Mouse (Mus musculus) kidney, postnatal 25 days (tissue): Measurements from ENCODE around the gene Nuak2.
"Not testable (repeated sequence)": the region's sequence is repeated elsewhere in the genome, so short reads cannot be mapped to it uniquely, and the experiment has no call there.

ENCODE experiments used
- DNase-seq, 2 experiments: peaks; one replicate each; pipeline ENCODE4 v3.0.0; 2021; ENCODE audit warnings: mixed read lengths in 2 of 2

Gene Nuak2

GRCm38 (mm10) chr1:132328565-132328964 lies 12.6 kb downstream of the Nuak2 start:
- DNase-seq, result peak; percentile 64 to 79

- no peak for DNase-seq
Measured at GRCm38 (mm10) chr1:132329656-132330055, 13.7 kb downstream of the Nuak2 start.

- peak in 1 of 2 experiments; percentile 64 for DNase-seq
Measured at GRCm38 (mm10) chr1:132330397-132330796, 14.5 kb downstream of the Nuak2 start.

- peak in 1 of 2 experiments; percentile 62 for DNase-seq
Measured at GRCm38 (mm10) chr1:132331283-132331682, 15.4 kb downstream of the Nuak2 start.

GRCm38 (mm10) chr1:132333201-132333600 lies 17.3 kb downstream of the Nuak2 start:
- DNase-seq, result no peak

- DNase-seq, result peak; percentile 95 to 96
Measured at GRCm38 (mm10) chr1:132333675-132334141, 17.8 kb downstream of the Nuak2 start.

- no peak for DNase-seq
Measured at GRCm38 (mm10) chr1:132334178-132334801, 18.4 kb downstream of the Nuak2 start.

GRCm38 (mm10) chr1:132335378-132335965 lies 19.5 kb downstream of the Nuak2 start:
- DNase-seq, result peak; percentile 82 to 88

GRCm38 (mm10) chr1:132336921-132337320 lies 21.0 kb downstream of the Nuak2 start:
- DNase-seq, result no peak

GRCm38 (mm10) chr1:132338027-132338660 lies 22.2 kb downstream of the Nuak2 start:
- DNase-seq, result peak; percentile 68 to 90

- peak; percentile 66 to 89 for DNase-seq
Measured at GRCm38 (mm10) chr1:132341731-132342501, 26.0 kb downstream of the Nuak2 start.

- no peak for DNase-seq
Measured at GRCm38 (mm10) chr1:132342518-132342917, 26.6 kb downstream of the Nuak2 start.

GRCm38 (mm10) chr1:132343191-132343590 lies 27.3 kb downstream of the Nuak2 start:
- no peak for DNase-seq

- no peak for DNase-seq
Measured at GRCm38 (mm10) chr1:132343656-132344055, 27.7 kb downstream of the Nuak2 start.

GRCm38 (mm10) chr1:132345514-132345913 lies 29.6 kb downstream of the Nuak2 start:
- no peak for DNase-seq

- DNase-seq, result peak in 1 of 2 experiments; percentile 68
Measured at GRCm38 (mm10) chr1:132346134-132346851, 30.4 kb downstream of the Nuak2 start.

GRCm38 (mm10) chr1:132346951-132347350 lies 31.0 kb downstream of the Nuak2 start:
- DNase-seq, result no peak

GRCm38 (mm10) chr1:132348401-132348800 lies 32.5 kb downstream of the Nuak2 start:
- DNase-seq, result no peak

GRCm38 (mm10) chr1:132349049-132349448 lies 33.1 kb downstream of the Nuak2 start:
- not testable (repeated sequence) for DNase-seq

- not testable (repeated sequence) for DNase-seq
Measured at GRCm38 (mm10) chr1:132349601-132350000, 33.7 kb downstream of the Nuak2 start.

GRCm38 (mm10) chr1:132351058-132351457 lies 35.1 kb downstream of the Nuak2 start:
- DNase-seq, result no peak

- no peak for DNase-seq
Measured at GRCm38 (mm10) chr1:132353389-132353788, 37.5 kb downstream of the Nuak2 start.
